Mouse (Mus musculus) forebrain, embryonic 13.5 days (tissue): ENCODE measurements at regions not wholly inside any gene's neighbourhood (a gene's known extent, or its start where the extent isn't known, plus 50 kb on each side); places are given as distances from the start of the nearest gene placed in this dataset.

Source experiments
- ATAC-seq: fragments of 200-750 bp; cut with Nextera tagmentation; 2 replicates; pipeline ENCODE4 v1.8.0; 2017
- H3K27ac ChIP-seq: fragments of 300-500 bp; sonication (generic); 2 replicates; pipeline ENCODE4 v1.5.1; 2015; ENCODE audit warnings: inconsistent platforms, mild to moderate bottlenecking, moderate library complexity
- H3K27me3 ChIP-seq: fragments of 300-500 bp; sonication (generic); 2 replicates; pipeline ENCODE4 v1.6.1; 2015; ENCODE audit warnings: mild to moderate bottlenecking, inconsistent platforms
- H3K36me3 ChIP-seq: fragments of 300-500 bp; sonication (generic); 2 replicates; pipeline ENCODE4 v1.6.1; 2015; ENCODE audit warnings: mild to moderate bottlenecking, inconsistent platforms; ENCODE audit not compliant: poor library complexity, severe bottlenecking
- H3K4me1 ChIP-seq: fragments of 300-500 bp; sonication (generic); 2 replicates; pipeline ENCODE4 v1.6.1; 2015; ENCODE audit warnings: inconsistent platforms
- H3K4me2 ChIP-seq: fragments of 300-500 bp; sonication (generic); 2 replicates; pipeline ENCODE4 v1.6.1; 2015; ENCODE audit warnings: inconsistent platforms, mild to moderate bottlenecking, moderate library complexity
- H3K4me3 ChIP-seq: fragments of 300-500 bp; sonication (generic); 2 replicates; pipeline ENCODE4 v1.5.1; 2015; ENCODE audit warnings: mild to moderate bottlenecking, inconsistent platforms
- H3K9ac ChIP-seq: fragments of 300-500 bp; sonication (generic); 2 replicates; pipeline ENCODE4 v1.6.1; 2015; ENCODE audit warnings: mild to moderate bottlenecking, inconsistent platforms
- H3K9me3 ChIP-seq: fragments of 300-500 bp; sonication (generic); replicated peaks from 2 replicates; pipeline ENCODE4 v1.6.1; 2016; ENCODE audit warnings: inconsistent platforms
- WGBS: fragments of 180-500 bp; shearing (Covaris S2); methylation state at CpG from one replicate; pipeline ENCODE4 v1.1.7; 2015; 5-methylcytosine and 5-hydroxymethylcytosine counted together

- ATAC-seq = no peak
- Histone ChIP-seq H3K4me3 (no peak overlapping the region), H3K27me3 (no peaks in the 10 kb centered on the region), H3K27ac (no peak overlapping the region), H3K4me2 (no peak overlapping the region), H3K9ac (no peak overlapping the region), H3K9me3 (no peaks in the 10 kb centered on the region), H3K4me1 (no peaks in the 10 kb centered on the region), H3K36me3 (no peaks in the 10 kb centered on the region)
- WGBS = 93% methylated on average over 18 of the region's 18 CpGs
Observed at GRCm38 (mm10) chr17:47123576-47123975, 113.2 kb upstream of the Ubr2 start.

GRCm38 (mm10) chr17:47122221-47122620, 111.9 kb upstream of the Ubr2 start:
- Histone ChIP-seq H3K36me3 (no peaks in the 10 kb centered on the region), H3K27ac (no peak overlapping the region), H3K27me3 (no peaks in the 10 kb centered on the region), H3K9ac (no peak overlapping the region), H3K4me2 (no peak overlapping the region), H3K9me3 (no peaks in the 10 kb centered on the region), H3K4me3 (no peak overlapping the region), H3K4me1 (no peaks in the 10 kb centered on the region)
- no peak for ATAC-seq
- 86% methylated on average over 9 of the region's 9 CpGs for WGBS

- H3K4me3 ChIP-seq = no peak overlapping the region
- H3K4me1 ChIP-seq = no peaks in the 10 kb centered on the region
- no peaks in the 10 kb centered on the region for H3K27me3 ChIP-seq
- no peak for ATAC-seq
- no peak overlapping the region for H3K4me2 ChIP-seq
- H3K9me3 ChIP-seq = no peaks in the 10 kb centered on the region
- 90% methylated on average over 7 of the region's 7 CpGs for WGBS
- no peak overlapping the region for H3K9ac ChIP-seq
- H3K36me3 ChIP-seq = no peaks in the 10 kb centered on the region
- H3K27ac ChIP-seq = no peak overlapping the region
Observed at GRCm38 (mm10) chr17:47118010-47118409, 107.7 kb upstream of the Ubr2 start.

- no peaks in the 10 kb centered on the region for H3K4me1 ChIP-seq
- no peak for ATAC-seq
- no peak overlapping the region for H3K4me2 ChIP-seq
- no peaks in the 10 kb centered on the region for H3K36me3 ChIP-seq
- WGBS = 53% methylated on average over 13 of the region's 13 CpGs
- H3K27me3 ChIP-seq = no peaks in the 10 kb centered on the region
- H3K27ac ChIP-seq = no peak overlapping the region
- no peaks in the 10 kb centered on the region for H3K9me3 ChIP-seq
- no peak overlapping the region for H3K4me3 ChIP-seq
- no peak overlapping the region for H3K9ac ChIP-seq
Observed at GRCm38 (mm10) chr17:47115754-47116153, 105.4 kb upstream of the Ubr2 start.

- no peaks in the 10 kb centered on the region for H3K9me3 ChIP-seq
- WGBS = 85% methylated on average over 5 of the region's 5 CpGs
- H3K4me3 ChIP-seq = no peak overlapping the region
- H3K9ac ChIP-seq = no peak overlapping the region
- no peaks in the 10 kb centered on the region for H3K27me3 ChIP-seq
- no peak overlapping the region for H3K27ac ChIP-seq
- ATAC-seq = no peak
- no peaks in the 10 kb centered on the region for H3K4me1 ChIP-seq
- H3K4me2 ChIP-seq = no peak overlapping the region
- H3K36me3 ChIP-seq = no peaks in the 10 kb centered on the region
Observed at GRCm38 (mm10) chr17:47115141-47115540, 104.8 kb upstream of the Ubr2 start.

GRCm38 (mm10) chr17:47114736-47115135, 104.4 kb upstream of the Ubr2 start:
- no peak overlapping the region for H3K4me3 ChIP-seq
- no peak for ATAC-seq
- no peak overlapping the region for H3K9ac ChIP-seq
- H3K27ac ChIP-seq = no peak overlapping the region
- H3K27me3 ChIP-seq = no peaks in the 10 kb centered on the region
- WGBS = 89% methylated on average over 7 of the region's 7 CpGs
- no peaks in the 10 kb centered on the region for H3K36me3 ChIP-seq
- H3K4me1 ChIP-seq = no peaks in the 10 kb centered on the region
- H3K4me2 ChIP-seq = no peak overlapping the region
- no peaks in the 10 kb centered on the region for H3K9me3 ChIP-seq

GRCm38 (mm10) chr17:47112556-47113225, 102.3 kb upstream of the Ubr2 start:
- 89% methylated on average over 16 of the region's 16 CpGs for WGBS
- no peak for ATAC-seq
- Histone ChIP-seq H3K9me3 (no peaks in the 10 kb centered on the region), H3K4me1 (no peaks in the 10 kb centered on the region), H3K4me3 (no peak overlapping the region), H3K36me3 (no peaks in the 10 kb centered on the region), H3K9ac (no peak overlapping the region), H3K27ac (no peak overlapping the region), H3K4me2 (no peak overlapping the region), H3K27me3 (no peaks in the 10 kb centered on the region)

- H3K27me3 ChIP-seq = no peaks in the 10 kb centered on the region
- no peak overlapping the region for H3K27ac ChIP-seq
- ATAC-seq = no peak
- WGBS = 85% methylated on average over 4 of the region's 4 CpGs
- no peak overlapping the region for H3K4me2 ChIP-seq
- H3K4me1 ChIP-seq = no peaks in the 10 kb centered on the region
- H3K9ac ChIP-seq = no peak overlapping the region
- no peak overlapping the region for H3K4me3 ChIP-seq
- no peaks in the 10 kb centered on the region for H3K9me3 ChIP-seq
- no peaks in the 10 kb centered on the region for H3K36me3 ChIP-seq
Observed at GRCm38 (mm10) chr17:47110836-47111235, 100.5 kb upstream of the Ubr2 start.

- no peak for ATAC-seq
Observed at GRCm38 (mm10) chr17:47104328-47104727, 94.0 kb upstream of the Ubr2 start.

GRCm38 (mm10) chr17:47095191-47095590, 84.8 kb upstream of the Ubr2 start:
- H3K4me1 ChIP-seq = no peaks in the 10 kb centered on the region
- H3K27ac ChIP-seq = no peak overlapping the region
- H3K4me2 ChIP-seq = no peak overlapping the region
- 79% methylated on average over 3 of the region's 3 CpGs for WGBS
- H3K36me3 ChIP-seq = no peaks in the 10 kb centered on the region
- no peaks in the 10 kb centered on the region for H3K27me3 ChIP-seq
- no peak for ATAC-seq
- no peaks in the 10 kb centered on the region; the same call in none of the 2 replicates for H3K9me3 ChIP-seq
- no peak overlapping the region for H3K9ac ChIP-seq
- no peak overlapping the region for H3K4me3 ChIP-seq

More at GRCm38 (mm10) chr17:47104328-47104727, 94.0 kb upstream of the Ubr2 start:
- H3K36me3 ChIP-seq = no peaks in the 10 kb centered on the region
- no peaks in the 10 kb centered on the region for H3K4me1 ChIP-seq
- no peaks in the 10 kb centered on the region for H3K27me3 ChIP-seq
- 91% methylated on average over 4 of the region's 4 CpGs for WGBS
- H3K9me3 ChIP-seq = no peaks in the 10 kb centered on the region
- H3K4me2 ChIP-seq = no peak overlapping the region
- no peak overlapping the region for H3K27ac ChIP-seq
- H3K9ac ChIP-seq = no peak overlapping the region
- no peak overlapping the region for H3K4me3 ChIP-seq

- no peak for ATAC-seq
- Histone ChIP-seq H3K27ac (no peak overlapping the region), H3K4me1 (no peaks in the 10 kb centered on the region), H3K4me3 (no peak overlapping the region), H3K27me3 (no peaks in the 10 kb centered on the region), H3K9me3 (peaks cover 13% of the 10 kb centered on the region), H3K9ac (no peak overlapping the region), H3K36me3 (no peaks in the 10 kb centered on the region), H3K4me2 (no peak overlapping the region)
- 93% methylated on average over 9 of the region's 9 CpGs for WGBS
Observed at GRCm38 (mm10) chr17:47092076-47092475, 81.7 kb upstream of the Ubr2 start.

- ATAC-seq = no peak
- 93% methylated on average over 3 of the region's 3 CpGs for WGBS
- H3K36me3 ChIP-seq = no peaks in the 10 kb centered on the region
- no peaks in the 10 kb centered on the region for H3K4me1 ChIP-seq
- no peak overlapping the region for H3K4me2 ChIP-seq
- no peaks in the 10 kb centered on the region for H3K27me3 ChIP-seq
- no peak overlapping the region for H3K9ac ChIP-seq
- H3K4me3 ChIP-seq = no peak overlapping the region
- H3K27ac ChIP-seq = no peak overlapping the region
- H3K9me3 ChIP-seq = peaks cover 17% of the 10 kb centered on the region
Observed at GRCm38 (mm10) chr17:47089769-47090168, 79.4 kb upstream of the Ubr2 start.

GRCm38 (mm10) chr17:47069206-47069605, 58.9 kb upstream of the Ubr2 start:
- H3K4me3 ChIP-seq = no peak overlapping the region
- H3K4me2 ChIP-seq = no peak overlapping the region
- 93% methylated on average over 2 of the region's 2 CpGs for WGBS
- ATAC-seq = no peak
- 0 out of 2 replicates have a peak, but pooled peaks cover 2% of the 10 kb centered on the region for H3K9me3 ChIP-seq
- H3K9ac ChIP-seq = no peak overlapping the region
- H3K27me3 ChIP-seq = no peaks in the 10 kb centered on the region
- no peak overlapping the region for H3K27ac ChIP-seq
- H3K36me3 ChIP-seq = no peaks in the 10 kb centered on the region
- H3K4me1 ChIP-seq = no peaks in the 10 kb centered on the region
